Mouse (Mus musculus): ENCODE measurements at regions not wholly inside any gene's neighbourhood (a gene's known extent, or its start where the extent isn't known, plus 50 kb on each side); places are given as distances from the start of the nearest gene placed in this dataset.

- Histone ChIP-seq H3K9ac (no peak overlapping the region), H3K4me1 (ENCODE audit: insufficient read depth) (0 out of 2 replicates have a peak, but pooled peaks cover 6% of the 10 kb centered on the region), H3K4me2 (no peak overlapping the region), H3K36me3 (ENCODE audit: insufficient read depth) (no peaks in the 10 kb centered on the region), H3K9me3 (ENCODE audit: low read depth, low read length) (peaks cover 5% of the 10 kb centered on the region; the same call in 1 of the 2 replicates), H3K4me3 (ENCODE audit: low read depth, low read length) (no peak overlapping the region), H3K27me3 (ENCODE audit: insufficient read depth, low read length) (no peaks in the 10 kb centered on the region), H3K27ac (ENCODE audit: low read depth) (no peak overlapping the region)
- 0 out of 2 replicates have a peak, but pooled peaks have one; percentile 35 for ATAC-seq (ENCODE audit: insufficient read depth)
- DNase-seq, result no peak
- WGBS, result 41% methylated on average over 6 of the region's 6 CpGs
- TF ChIP-seq CTCF (IDR thresholded peaks at IDR 0.05; ENCODE audit: low read depth), result no peak
These were observed 154.4 kb upstream of the Tnp1 start for GRCm38 (mm10) chr1:73169929-73170667.

DNA sequence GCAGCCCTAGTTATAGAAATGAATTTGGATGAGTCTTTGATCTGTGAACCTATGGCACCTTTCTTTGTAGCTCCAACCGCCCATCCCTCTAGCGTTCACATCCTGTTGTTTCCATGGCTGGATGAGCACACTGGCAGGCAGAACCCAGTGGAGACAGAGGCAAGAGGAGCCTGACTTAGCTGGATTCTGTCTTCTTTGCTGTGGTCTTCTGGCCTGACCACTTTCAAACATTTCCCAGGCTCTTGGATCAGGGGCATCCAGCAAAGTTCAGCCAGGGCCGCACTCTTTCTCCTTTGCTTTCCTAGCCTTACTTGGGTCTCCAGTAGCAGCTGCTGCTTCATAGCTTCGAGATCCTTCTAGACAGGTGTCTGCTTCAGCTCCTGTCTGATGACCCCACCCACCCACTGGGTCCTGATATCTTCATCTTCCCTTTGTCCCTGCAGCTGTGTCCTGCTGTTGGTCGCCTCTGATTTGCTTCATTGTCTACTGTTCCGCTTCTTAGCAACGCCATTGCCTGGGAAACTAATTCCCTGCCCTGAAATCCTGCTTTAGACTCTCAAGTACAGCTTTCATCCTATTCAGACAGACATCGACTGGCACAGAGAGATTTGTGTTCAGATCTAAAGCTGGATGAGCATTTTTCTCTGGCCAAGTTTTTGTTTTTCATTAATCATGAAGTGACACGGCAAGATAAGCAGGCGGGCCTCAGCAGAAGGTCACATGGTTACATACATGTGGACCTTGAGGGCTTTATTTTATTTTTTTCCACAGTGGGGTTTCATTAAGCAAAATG is 153.6 kb upstream of the Tnp1 start:
- Histone ChIP-seq H3K9me3 (ENCODE audit: low read depth, low read length) (peaks cover 5% of the 10 kb centered on the region; the same call in 1 of the 2 replicates), H3K36me3 (ENCODE audit: insufficient read depth) (no peaks in the 10 kb centered on the region), H3K27me3 (ENCODE audit: insufficient read depth, low read length) (no peaks in the 10 kb centered on the region), H3K27ac (ENCODE audit: low read depth) (no peak overlapping the region), H3K4me2 (no peak overlapping the region), H3K4me3 (ENCODE audit: low read depth, low read length) (no peak overlapping the region), H3K9ac (no peak overlapping the region), H3K4me1 (ENCODE audit: insufficient read depth) (0 out of 2 replicates have a peak, but pooled peaks cover 6% of the 10 kb centered on the region)
- no peak for TF ChIP-seq CTCF (IDR thresholded peaks at IDR 0.05; ENCODE audit: low read depth)
- DNase-seq, result peak; percentile 56
- ATAC-seq (ENCODE audit: insufficient read depth), result 0 out of 2 replicates have a peak, but pooled peaks have one; percentile 31
- WGBS, result 38% methylated on average over 10 of the region's 10 CpGs

DNA sequence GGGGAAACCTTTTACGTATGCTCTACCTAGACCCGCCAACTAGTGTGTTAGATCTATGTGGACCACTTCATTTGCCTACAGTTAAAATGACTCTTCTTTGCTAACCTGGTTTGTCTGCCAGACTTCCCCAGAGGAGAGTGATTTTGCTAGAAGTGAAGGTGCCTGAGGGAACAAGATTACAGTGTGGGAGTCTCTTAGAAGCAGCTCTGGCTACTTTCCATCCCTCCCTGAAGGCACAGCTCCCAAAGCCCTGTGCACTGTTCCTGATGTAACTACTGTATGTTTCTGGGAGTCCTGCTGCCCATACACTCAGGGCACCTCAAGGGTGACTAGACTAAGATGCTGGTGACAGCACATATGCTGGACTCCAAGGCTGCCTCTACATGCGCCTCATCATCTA is 144.5 kb upstream of the Tnp1 start:
- H3K27me3 ChIP-seq (ENCODE audit: insufficient read depth, low read length), result no peaks in the 10 kb centered on the region
- no peaks in the 10 kb centered on the region for H3K4me1 ChIP-seq (ENCODE audit: insufficient read depth)
- H3K27ac ChIP-seq (ENCODE audit: low read depth), result no peak overlapping the region
- H3K9ac ChIP-seq, result no peak overlapping the region
- H3K9me3 ChIP-seq (ENCODE audit: low read depth, low read length), result no peaks in the 10 kb centered on the region
- TF ChIP-seq CTCF (IDR thresholded peaks at IDR 0.05; ENCODE audit: low read depth), result no peak
- 88% methylated on average over 3 of the region's 3 CpGs for WGBS
- DNase-seq (no peak), ATAC-seq (ENCODE audit: insufficient read depth) (no peak)
- H3K4me3 ChIP-seq (ENCODE audit: low read depth, low read length), result no peak overlapping the region
- H3K36me3 ChIP-seq (ENCODE audit: insufficient read depth), result no peaks in the 10 kb centered on the region
- no peak overlapping the region for H3K4me2 ChIP-seq

DNA sequence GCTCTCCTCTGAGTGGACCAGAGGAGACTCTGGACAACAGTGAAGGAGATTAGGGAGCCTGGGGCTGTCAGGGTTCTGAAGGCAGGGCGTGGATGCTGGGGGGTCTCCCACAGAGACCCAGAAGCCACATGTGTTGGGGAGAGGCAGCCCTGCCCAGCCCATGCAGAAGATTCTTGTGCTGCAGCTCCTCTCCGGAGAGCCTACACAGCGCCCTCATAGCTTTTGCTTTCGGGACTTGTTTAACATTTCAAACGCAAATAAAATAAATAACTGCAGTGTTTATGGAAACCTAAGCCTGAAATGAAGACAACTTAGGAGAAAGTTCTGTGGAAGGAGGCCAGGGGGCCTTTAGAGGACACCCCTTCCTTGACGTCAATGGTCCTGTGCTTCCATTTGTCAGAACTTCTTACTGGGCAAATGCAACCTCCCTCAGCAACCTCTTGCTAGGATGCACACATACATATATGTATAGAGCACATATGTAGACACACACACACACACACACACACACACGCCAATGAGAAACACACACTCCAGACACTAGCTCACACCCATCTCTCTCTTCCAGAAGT is 143.8 kb upstream of the Tnp1 start:
- Histone ChIP-seq H3K27ac (ENCODE audit: low read depth) (no peak overlapping the region), H3K9ac (no peak overlapping the region), H3K4me2 (no peak overlapping the region), H3K4me1 (ENCODE audit: insufficient read depth) (no peaks in the 10 kb centered on the region), H3K9me3 (ENCODE audit: low read depth, low read length) (no peaks in the 10 kb centered on the region), H3K4me3 (ENCODE audit: low read depth, low read length) (no peak overlapping the region), H3K36me3 (ENCODE audit: insufficient read depth) (no peaks in the 10 kb centered on the region), H3K27me3 (ENCODE audit: insufficient read depth, low read length) (no peaks in the 10 kb centered on the region)
- 46% methylated on average over 7 of the region's 7 CpGs for WGBS
- DNase-seq (peak; percentile 54), ATAC-seq (ENCODE audit: insufficient read depth) (peak; percentile 63)
- TF ChIP-seq CTCF (IDR thresholded peaks at IDR 0.05; ENCODE audit: low read depth), result 0 out of 2 replicates have a peak, but pooled peaks have one; percentile 10

- no peaks in the 10 kb centered on the region; the same call in 1 of the 2 replicates for H3K4me1 ChIP-seq (ENCODE audit: insufficient read depth)
- H3K4me3 ChIP-seq (ENCODE audit: low read depth, low read length), result no peak overlapping the region
- H3K9ac ChIP-seq, result no peak overlapping the region
- H3K9me3 ChIP-seq (ENCODE audit: low read depth, low read length), result no peaks in the 10 kb centered on the region
- no peak overlapping the region for H3K27ac ChIP-seq (ENCODE audit: low read depth)
- ATAC-seq (ENCODE audit: insufficient read depth), result peak; percentile 65
- no peak for TF ChIP-seq CTCF (IDR thresholded peaks at IDR 0.05; ENCODE audit: low read depth)
- DNase-seq, result peak; percentile 61
- no peaks in the 10 kb centered on the region for H3K27me3 ChIP-seq (ENCODE audit: insufficient read depth, low read length)
- 46% methylated on average over 9 of the region's 9 CpGs for WGBS
- H3K36me3 ChIP-seq (ENCODE audit: insufficient read depth), result no peaks in the 10 kb centered on the region
- H3K4me2 ChIP-seq, result no peak overlapping the region
These were observed 137.9 kb upstream of the Tnp1 start for GRCm38 (mm10) chr1:73153438-73154097.

DNA sequence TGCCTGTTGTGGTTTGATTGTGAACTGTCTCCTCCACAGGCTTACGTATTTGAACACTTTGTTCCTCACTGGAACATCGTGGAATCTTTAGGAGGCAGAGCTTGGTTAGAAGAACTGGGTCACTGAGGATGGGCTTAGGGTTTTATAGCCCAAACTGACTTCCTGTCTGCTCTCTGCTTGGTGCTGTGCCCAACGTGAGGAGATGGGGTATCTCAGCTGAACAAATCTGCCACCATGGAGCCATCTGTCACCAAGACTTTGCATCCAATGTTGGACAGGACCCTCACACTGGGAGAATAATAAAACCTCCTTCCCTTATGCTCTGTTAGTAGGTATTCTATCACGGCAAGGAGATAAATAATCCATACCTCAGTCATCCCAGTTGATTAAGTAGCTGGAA is 134.2 kb upstream of the Tnp1 start:
- H3K9ac ChIP-seq, result no peak overlapping the region
- H3K27me3 ChIP-seq (ENCODE audit: insufficient read depth, low read length), result no peaks in the 10 kb centered on the region
- H3K4me3 ChIP-seq (ENCODE audit: low read depth, low read length), result no peak overlapping the region
- DNase-seq (no peak), ATAC-seq (ENCODE audit: insufficient read depth) (no peak)
- no peaks in the 10 kb centered on the region for H3K9me3 ChIP-seq (ENCODE audit: low read depth, low read length)
- no peaks in the 10 kb centered on the region; the same call in 1 of the 2 replicates for H3K4me1 ChIP-seq (ENCODE audit: insufficient read depth)
- H3K27ac ChIP-seq (ENCODE audit: low read depth), result no peak overlapping the region
- no peaks in the 10 kb centered on the region for H3K36me3 ChIP-seq (ENCODE audit: insufficient read depth)
- H3K4me2 ChIP-seq, result no peak overlapping the region
- no peak for TF ChIP-seq CTCF (IDR thresholded peaks at IDR 0.05; ENCODE audit: low read depth)
- 87% methylated on average over 4 of the region's 4 CpGs for WGBS

Measured in lung, embryonic 14.5 days (tissue).